Mouse (Mus musculus): ENCODE measurements around the gene Ncapg2. TPM values are rescaled to one million over a fixed set of nuclear protein-coding genes. Genes with fewer than 3 reads are reported as not detected.

Gene Ncapg2
- polyA plus RNA-seq, 1 experiment from 2014 or later, result 7.8 TPM

- Histone ChIP-seq H3K36me3 (ENCODE audit: control insufficient read depth, insufficient read depth, low read length) (no peaks in the 10 kb centered on the region), H3K27me3 (ENCODE audit: control insufficient read depth, insufficient read depth, low read length) (no peaks in the 10 kb centered on the region), H3K4me3 (ENCODE audit: low read depth, low read length) (no peak overlapping the region), H3K4me1 (replicated peaks; ENCODE audit: control insufficient read depth, insufficient read depth) (no peaks in the 10 kb centered on the region), H3K4me2 (replicated peaks; ENCODE audit: low read depth) (no peak overlapping the region), H3K9me3 (ENCODE audit: control insufficient read depth, low read length) (no peaks in the 10 kb centered on the region), H3K9ac (ENCODE audit: low read length) (no peak overlapping the region), H3K27ac (replicated peaks) (no peak overlapping the region)
- DNase-seq (ENCODE audit: low spot score) (no peak), ATAC-seq (ENCODE audit: low FRiP score, low TSS enrichment) (no peak; the same call in 1 of the 2 replicates)
- no peak for TF ChIP-seq EP300 (optimal IDR thresholded peaks at IDR 0.05)
- no peak for TF ChIP-seq CTCF (IDR thresholded peaks at IDR 0.05; ENCODE audit: low read depth)
Measured at GRCm38 (mm10) chr12:116473761-116474160, 68.6 kb downstream of the Ncapg2 start.

DNA sequence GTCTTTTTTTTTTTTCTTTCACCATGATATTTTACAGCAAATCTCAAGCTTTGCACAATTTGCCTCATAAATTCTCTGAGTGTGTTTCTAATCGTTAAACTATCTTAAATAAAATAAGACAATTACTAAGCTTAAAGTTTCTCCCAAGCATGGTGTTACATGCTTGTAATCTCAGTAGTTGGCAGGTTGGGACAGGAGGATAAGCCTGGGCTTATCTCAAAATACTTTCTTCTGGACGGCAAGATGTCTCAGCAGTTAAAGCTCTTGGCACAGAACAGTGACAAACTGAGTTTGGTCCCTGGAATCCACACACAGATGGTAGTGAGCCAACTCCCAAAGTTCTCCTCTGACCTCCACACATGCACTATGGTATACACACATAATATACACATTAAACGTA, 69.5 kb downstream of the Ncapg2 start:
- DNase-seq (ENCODE audit: low spot score) (no peak), ATAC-seq (ENCODE audit: low FRiP score, low TSS enrichment) (no peak)
- Histone ChIP-seq H3K27ac (replicated peaks) (no peak overlapping the region), H3K4me2 (replicated peaks; ENCODE audit: low read depth) (no peak overlapping the region), H3K9me3 (ENCODE audit: control insufficient read depth, low read length) (no peaks in the 10 kb centered on the region), H3K9ac (ENCODE audit: low read length) (no peak overlapping the region), H3K36me3 (ENCODE audit: control insufficient read depth, insufficient read depth, low read length) (no peaks in the 10 kb centered on the region), H3K4me3 (ENCODE audit: low read depth, low read length) (no peak overlapping the region), H3K27me3 (ENCODE audit: control insufficient read depth, insufficient read depth, low read length) (no peaks in the 10 kb centered on the region), H3K4me1 (replicated peaks; ENCODE audit: control insufficient read depth, insufficient read depth) (no peaks in the 10 kb centered on the region)
- WGBS, result 42% methylated on average over 3 of the region's 3 CpGs
- TF ChIP-seq CTCF (IDR thresholded peaks at IDR 0.05; ENCODE audit: low read depth) (no peak), EP300 (optimal IDR thresholded peaks at IDR 0.05) (no peak)

DNA sequence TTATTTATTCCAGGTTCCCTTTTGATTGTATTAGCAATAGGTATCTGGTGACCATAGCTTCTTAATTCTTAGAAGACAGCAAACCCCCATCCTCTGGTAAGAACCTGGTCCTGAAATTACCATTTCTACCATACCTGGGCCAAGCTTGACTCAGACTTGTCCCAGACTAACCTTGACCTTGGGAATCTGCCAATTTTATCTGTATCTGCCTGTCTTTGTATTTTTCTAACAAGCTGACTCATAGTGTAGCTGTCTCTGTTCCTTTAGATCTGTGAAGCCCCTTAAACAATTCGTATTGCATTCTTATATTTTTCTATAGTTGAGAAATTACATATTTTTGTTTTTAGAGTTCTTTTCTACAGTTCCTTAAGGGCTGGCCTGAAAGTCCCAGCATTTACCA, 73.6 kb downstream of the Ncapg2 start:
- Histone ChIP-seq H3K9me3 (ENCODE audit: control insufficient read depth, low read length) (no peaks in the 10 kb centered on the region), H3K4me1 (replicated peaks; ENCODE audit: control insufficient read depth, insufficient read depth) (no peaks in the 10 kb centered on the region), H3K4me3 (ENCODE audit: low read depth, low read length) (no peak overlapping the region), H3K9ac (ENCODE audit: low read length) (no peak overlapping the region), H3K36me3 (ENCODE audit: control insufficient read depth, insufficient read depth, low read length) (no peaks in the 10 kb centered on the region), H3K27me3 (ENCODE audit: control insufficient read depth, insufficient read depth, low read length) (no peaks in the 10 kb centered on the region), H3K4me2 (replicated peaks; ENCODE audit: low read depth) (no peak overlapping the region), H3K27ac (replicated peaks) (no peak overlapping the region)
- no peak for TF ChIP-seq CTCF (IDR thresholded peaks at IDR 0.05; ENCODE audit: low read depth)
- no peak for TF ChIP-seq EP300 (optimal IDR thresholded peaks at IDR 0.05)
- no peak for ATAC-seq (ENCODE audit: low FRiP score, low TSS enrichment)
- WGBS, result 56% methylated on average over 1 of the region's 1 CpGs
- DNase-seq (ENCODE audit: low spot score), result no peak

GRCm38 (mm10) chr12:116481921-116482320, 76.7 kb downstream of the Ncapg2 start:
- no peak for DNase-seq (ENCODE audit: low spot score)
- Histone ChIP-seq H3K36me3 (ENCODE audit: control insufficient read depth, insufficient read depth, low read length) (no peaks in the 10 kb centered on the region), H3K27me3 (ENCODE audit: control insufficient read depth, insufficient read depth, low read length) (no peaks in the 10 kb centered on the region), H3K4me3 (ENCODE audit: low read depth, low read length) (no peak overlapping the region), H3K27ac (replicated peaks) (no peak overlapping the region), H3K4me2 (replicated peaks; ENCODE audit: low read depth) (no peak overlapping the region), H3K4me1 (replicated peaks; ENCODE audit: control insufficient read depth, insufficient read depth) (peaks cover 2% of the 10 kb centered on the region; the same call in 1 of the 2 replicates), H3K9ac (ENCODE audit: low read length) (no peak overlapping the region), H3K9me3 (ENCODE audit: control insufficient read depth, low read length) (no peaks in the 10 kb centered on the region)
- WGBS, result 64% methylated on average over 1 of the region's 1 CpGs
- no peak for ATAC-seq (ENCODE audit: low FRiP score, low TSS enrichment)
- TF ChIP-seq CTCF (IDR thresholded peaks at IDR 0.05; ENCODE audit: low read depth) (no peak), EP300 (optimal IDR thresholded peaks at IDR 0.05) (no peak)

DNA sequence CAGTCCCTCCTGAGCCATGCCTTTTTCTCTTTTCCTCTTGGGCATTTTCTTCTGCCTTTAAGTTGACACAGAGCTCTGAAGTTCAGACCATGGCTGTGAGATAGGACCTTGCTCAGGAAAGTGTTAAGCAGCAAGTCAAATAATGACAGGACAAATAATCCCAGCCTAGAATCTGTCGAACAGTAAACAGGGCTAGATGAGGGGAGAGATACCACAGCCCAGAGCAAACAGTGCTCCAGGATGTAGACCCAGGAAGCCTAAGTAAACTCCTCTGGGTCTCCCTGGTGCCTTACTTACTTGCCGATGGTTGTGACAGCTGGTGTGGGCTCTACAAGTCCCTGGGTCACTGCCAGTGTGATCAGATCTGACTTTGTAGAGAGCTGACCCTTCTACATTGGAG, 78.4 kb downstream of the Ncapg2 start:
- peak; percentile 50 for DNase-seq (ENCODE audit: low spot score)

DNA sequence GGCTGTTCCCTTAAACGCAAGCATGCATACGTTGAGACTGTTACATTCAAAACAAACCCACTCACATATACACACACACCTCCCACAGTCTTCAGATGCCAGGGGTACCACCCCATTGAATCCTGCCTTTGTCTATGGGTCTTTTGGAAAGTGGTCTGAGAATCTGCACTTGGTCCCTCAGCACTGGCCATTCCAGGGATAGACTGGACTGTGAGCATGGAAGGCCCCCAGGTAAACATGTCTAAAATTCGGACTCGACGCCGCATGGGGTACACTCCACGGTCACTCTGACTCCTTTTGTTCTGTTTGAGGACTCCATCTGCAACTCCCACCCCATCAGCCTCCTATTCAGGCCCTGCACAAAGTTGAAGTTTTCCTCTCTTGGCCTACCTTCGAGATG, 79.8 kb downstream of the Ncapg2 start:
- WGBS, result 67% methylated on average over 8 of the region's 8 CpGs
- Histone ChIP-seq H3K4me1 (replicated peaks; ENCODE audit: control insufficient read depth, insufficient read depth) (peaks cover 2% of the 10 kb centered on the region; the same call in 1 of the 2 replicates), H3K4me3 (ENCODE audit: low read depth, low read length) (peak overlapping the region; percentile 54), H3K9me3 (ENCODE audit: control insufficient read depth, low read length) (no peaks in the 10 kb centered on the region), H3K27me3 (ENCODE audit: control insufficient read depth, insufficient read depth, low read length) (no peaks in the 10 kb centered on the region), H3K27ac (replicated peaks) (no peak overlapping the region), H3K9ac (ENCODE audit: low read length) (no peak overlapping the region), H3K36me3 (ENCODE audit: control insufficient read depth, insufficient read depth, low read length) (no peaks in the 10 kb centered on the region), H3K4me2 (replicated peaks; ENCODE audit: low read depth) (peak overlapping the region; percentile 91)
- TF ChIP-seq EP300 (optimal IDR thresholded peaks at IDR 0.05) (no peak), CTCF (IDR thresholded peaks at IDR 0.05; ENCODE audit: low read depth) (no peak)
- ATAC-seq (ENCODE audit: low FRiP score, low TSS enrichment) (no peak), DNase-seq (ENCODE audit: low spot score) (no peak)

More for the DNA sequence above, 78.4 kb downstream of the Ncapg2 start:
- H3K9me3 ChIP-seq (ENCODE audit: control insufficient read depth, low read length), result no peaks in the 10 kb centered on the region
- no peaks in the 10 kb centered on the region for H3K36me3 ChIP-seq (ENCODE audit: control insufficient read depth, insufficient read depth, low read length)
- H3K27ac ChIP-seq (replicated peaks), result peak overlapping the region; percentile 35
- TF ChIP-seq EP300 (optimal IDR thresholded peaks at IDR 0.05), result no peak
- no peak for TF ChIP-seq CTCF (IDR thresholded peaks at IDR 0.05; ENCODE audit: low read depth)
- no peaks in the 10 kb centered on the region for H3K27me3 ChIP-seq (ENCODE audit: control insufficient read depth, insufficient read depth, low read length)
- peak overlapping the region; percentile 14; the same call in 1 of the 2 replicates for H3K4me2 ChIP-seq (replicated peaks; ENCODE audit: low read depth)
- WGBS, result 30% methylated on average over 2 of the region's 2 CpGs
- peaks cover 2% of the 10 kb centered on the region; the same call in 1 of the 2 replicates for H3K4me1 ChIP-seq (replicated peaks; ENCODE audit: control insufficient read depth, insufficient read depth)
- H3K9ac ChIP-seq (ENCODE audit: low read length), result no peak overlapping the region
- no peak overlapping the region for H3K4me3 ChIP-seq (ENCODE audit: low read depth, low read length)
- peak; percentile 54 for ATAC-seq (ENCODE audit: low FRiP score, low TSS enrichment)
